Mouse (Mus musculus) G1E (cell line): ENCODE measurements around the gene Rps12.

Source experiments
- CTCF ChIP-seq: IDR thresholded peaks from 2 replicates; pipeline ENCODE4 v1.5.1; 2012; ENCODE audit warnings: low read depth, low read length, inconsistent platforms, mixed read lengths
- GATA1 ChIP-seq: IDR thresholded peaks from 2 replicates; pipeline ENCODE4 v1.6.1; 2012; ENCODE audit warnings: borderline replicate concordance, low read length, inconsistent platforms, mixed read lengths
- POLR2AphosphoS5 ChIP-seq: IDR thresholded peaks from 2 replicates; pipeline ENCODE4 v1.6.1; 2012; ENCODE audit warnings: low read depth, low read length, inconsistent platforms; ENCODE audit not compliant: insufficient replicate concordance
- TAL1 ChIP-seq: conservative IDR thresholded peaks from 2 replicates; pipeline ENCODE4 v1.6.1; 2012; ENCODE audit warnings: low read depth, low read length, inconsistent platforms, mixed read lengths

- TF ChIP-seq CTCF, result peak; percentile 97
- no peak for TF ChIP-seq TAL1
- no peak for TF ChIP-seq GATA1
- no peak for TF ChIP-seq POLR2AphosphoS5
These were observed 24.8 kb upstream of the Rps12 start for GRCm38 (mm10) chr10:23811635-23812437.
